Mouse (Mus musculus) retina, postnatal 1 day (tissue): ENCODE results near the gene Smg1.

Source experiments
- DNase-seq: peaks from one replicate; pipeline ENCODE4 v3.0.0-alpha.2; 2012

Smg1 gene

DNA sequence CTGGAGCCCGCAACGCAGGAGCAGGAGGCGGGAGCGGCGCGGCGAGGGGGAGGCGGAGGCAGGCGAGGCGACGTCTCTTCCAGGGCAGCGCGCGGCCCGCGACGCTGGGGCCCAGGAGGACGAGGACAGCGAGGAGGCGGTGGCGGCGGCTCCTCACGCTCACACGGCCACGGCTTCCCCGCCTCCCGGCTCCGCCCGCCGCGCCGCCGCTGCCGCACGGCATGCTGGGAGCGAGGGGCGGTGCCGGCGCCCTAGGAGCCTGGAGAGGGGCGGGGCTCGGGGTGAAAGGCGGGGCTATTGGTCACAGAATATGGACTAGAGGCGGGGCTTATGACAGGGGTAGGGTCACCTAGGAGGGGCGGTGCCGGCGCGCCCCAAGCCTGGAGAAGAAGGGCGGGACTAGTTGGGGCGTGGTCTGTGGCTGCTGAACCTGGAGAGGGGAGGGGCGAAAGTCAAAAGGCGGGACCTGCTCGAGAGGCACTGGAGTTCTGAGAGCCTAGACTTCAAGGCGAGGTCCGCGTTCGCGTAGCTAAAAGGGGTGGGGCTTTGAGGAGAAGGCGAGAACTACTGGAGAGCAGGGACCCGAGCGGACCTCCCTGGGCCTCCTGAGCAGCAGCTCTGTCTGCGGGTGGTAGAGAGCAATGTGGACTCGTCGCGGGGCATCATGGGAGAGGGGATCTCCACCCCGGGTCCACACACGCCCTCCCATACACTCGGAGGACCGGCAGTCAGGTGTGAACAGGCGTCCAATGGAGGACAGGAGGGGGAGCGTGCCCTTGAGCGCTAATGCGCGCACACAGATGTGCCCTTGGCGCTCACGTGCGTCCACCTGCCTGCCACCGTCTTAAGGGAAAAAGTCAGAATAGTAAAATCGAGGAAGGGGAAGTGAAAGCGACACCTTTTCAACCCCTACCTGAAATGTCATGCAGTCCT is at the start of gene Smg1:
TSS of gene Smg1 (minus strand) at position 218 of the 933 bp plus-strand sequence.
- DNase-seq = peak; percentile 98

DNA sequence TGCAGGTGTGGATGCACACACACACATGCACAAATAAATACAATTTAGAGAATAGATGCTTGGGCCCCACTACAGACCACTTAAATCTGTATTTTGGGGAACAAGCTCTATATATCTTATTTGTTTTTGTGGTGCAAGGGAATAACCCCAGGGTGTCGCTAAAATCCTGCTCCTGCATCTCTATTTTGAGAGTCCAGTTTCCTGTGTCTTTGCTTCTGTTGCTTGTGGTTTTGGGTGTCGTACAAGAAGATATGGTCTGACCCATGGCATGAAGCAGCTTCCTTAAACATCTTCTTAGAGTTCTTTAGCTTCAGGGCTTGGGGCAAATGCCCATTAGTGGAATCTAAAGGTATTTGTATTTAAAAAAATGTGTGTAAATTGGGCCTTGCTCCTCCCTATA is 39.7 kb upstream of the Smg1 start:
- no peak for DNase-seq

DNA sequence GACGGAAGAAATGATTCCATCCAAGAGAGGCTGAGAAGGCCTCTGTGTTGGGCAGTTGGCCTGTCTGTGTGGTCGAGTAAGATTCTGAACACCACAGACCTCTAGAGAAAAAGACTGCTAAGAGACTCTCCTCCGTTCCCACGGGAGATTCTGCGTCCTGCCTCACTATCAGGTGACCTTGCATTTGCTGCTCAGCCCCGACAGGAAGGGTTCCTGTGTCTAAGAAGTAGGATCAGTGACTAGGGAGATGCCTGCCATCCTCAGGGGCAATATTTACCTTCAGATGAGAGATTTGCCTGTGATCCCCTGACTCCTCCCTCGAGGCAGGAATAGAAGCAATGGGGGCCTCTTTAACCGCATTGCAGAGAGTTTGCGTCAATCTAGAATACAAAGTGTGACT is 39.1 kb upstream of the Smg1 start:
- DNase-seq = no peak

DNA sequence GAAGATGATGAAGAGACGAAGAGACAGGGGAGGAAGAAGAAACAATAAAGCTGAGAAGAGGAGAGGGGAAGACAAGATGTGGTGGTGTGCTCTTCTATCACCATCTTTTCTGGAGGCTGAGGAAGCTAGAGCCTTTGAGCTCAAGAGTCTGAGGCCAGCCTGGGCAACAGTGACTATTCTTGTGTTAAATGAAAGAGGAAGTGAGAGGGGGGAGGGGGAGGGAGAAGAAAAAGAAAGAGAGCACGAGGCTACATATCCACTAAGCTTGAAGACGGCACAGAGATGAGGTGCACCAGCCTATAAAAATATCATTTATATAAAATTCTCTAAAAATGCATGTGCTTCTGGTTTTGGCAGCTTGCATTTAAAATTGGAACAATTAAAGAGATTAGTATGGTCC is 36.1 kb upstream of the Smg1 start:
- no peak for DNase-seq

DNA sequence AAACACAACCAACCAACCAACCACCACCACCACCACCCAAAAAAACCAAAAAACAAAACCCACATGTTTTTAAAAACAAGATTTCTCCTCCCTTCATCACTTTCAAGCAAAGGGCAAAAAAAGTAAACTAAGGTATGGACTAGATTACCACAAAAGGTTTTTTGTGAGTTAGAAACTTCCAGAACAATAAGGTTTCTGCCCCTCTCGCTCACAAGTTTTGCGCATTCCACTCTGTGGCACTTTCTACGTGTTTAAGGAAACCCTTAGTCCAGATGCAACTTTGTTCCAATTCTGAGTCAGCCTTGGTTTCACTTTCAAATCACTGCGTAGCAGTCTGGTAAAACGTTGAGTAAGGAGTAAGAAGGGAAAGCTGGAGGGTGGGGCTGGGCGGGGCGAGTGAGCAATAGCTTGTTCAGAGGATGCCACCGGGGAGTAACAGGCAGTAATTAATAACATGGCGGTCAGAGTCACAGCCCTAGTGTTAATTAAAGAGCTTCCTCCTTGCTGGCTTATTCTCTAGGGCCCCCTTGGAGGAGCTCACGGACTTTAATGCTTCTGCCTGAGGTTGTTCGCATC is 34.0 kb upstream of the Smg1 start:
- DNase-seq = no peak

DNA sequence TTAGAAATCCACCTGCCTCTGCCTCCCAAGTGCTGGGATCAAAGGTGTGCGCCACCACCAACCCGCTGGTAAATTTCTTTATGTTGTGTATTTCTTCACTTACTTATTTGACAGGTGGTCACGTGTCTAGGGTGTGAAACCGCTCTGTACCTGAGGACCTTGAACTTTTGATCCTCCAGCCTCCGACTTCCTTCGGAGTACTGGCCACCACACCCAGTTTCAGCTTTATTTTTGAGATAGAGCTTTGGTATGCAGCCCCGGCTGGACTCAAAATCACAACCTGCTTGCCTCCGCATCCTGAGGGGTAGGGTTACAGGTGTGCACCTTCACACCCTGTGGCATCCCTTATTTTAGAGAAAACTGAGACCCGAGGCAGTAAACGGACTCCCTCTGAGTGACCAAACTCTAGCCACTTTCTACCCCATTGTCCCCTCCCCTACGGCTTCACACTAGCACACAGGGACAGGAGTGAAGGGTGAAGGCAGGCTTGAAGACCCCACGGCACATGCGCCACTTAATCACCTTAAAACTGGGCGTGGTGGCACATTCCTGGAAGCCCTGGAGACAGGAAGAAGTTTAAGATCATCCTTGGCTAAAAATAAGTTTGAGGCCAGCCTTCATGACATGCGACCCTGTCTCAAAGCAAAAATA is 33.3 kb upstream of the Smg1 start:
- DNase-seq = no peak

DNA sequence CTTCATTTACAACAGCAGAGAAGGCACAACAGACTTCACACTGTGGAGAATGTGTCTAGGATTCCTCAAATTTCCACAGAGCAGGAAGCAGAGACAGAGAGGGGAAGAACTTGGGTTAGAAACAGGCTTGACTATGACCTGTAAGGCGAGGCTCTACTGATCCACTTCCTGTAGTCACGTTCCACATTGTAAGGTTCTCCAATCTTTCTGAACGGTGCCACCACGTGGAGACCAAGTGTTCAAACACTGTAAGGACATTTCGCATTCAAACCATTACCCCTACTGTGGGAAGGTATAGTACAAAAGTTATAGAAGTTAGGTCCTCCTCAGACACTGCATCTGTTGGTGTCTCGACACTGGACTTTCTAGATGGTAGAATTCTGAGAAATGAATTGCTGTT is 31.8 kb upstream of the Smg1 start:
- no peak for DNase-seq

DNA sequence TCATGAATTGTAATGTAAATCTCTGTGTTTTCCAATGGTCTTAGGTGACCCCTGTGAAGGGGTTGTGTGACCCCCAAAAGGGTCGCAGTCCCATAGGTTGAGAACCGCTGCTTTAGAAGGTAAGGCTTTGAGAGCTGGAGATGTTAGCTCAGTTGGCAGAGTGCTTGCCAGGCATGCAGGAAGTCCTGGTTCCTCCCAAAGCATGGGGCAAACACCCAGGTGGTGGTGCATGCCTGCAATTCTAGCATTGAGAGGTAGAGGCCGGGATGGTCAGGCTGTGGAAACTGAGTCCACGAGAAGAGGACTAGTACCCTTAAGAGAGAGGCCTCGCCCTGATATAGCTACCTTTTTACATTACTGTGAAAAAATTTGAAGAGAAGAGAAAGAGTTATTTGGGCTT is 31.4 kb upstream of the Smg1 start:
- no peak for DNase-seq

DNA sequence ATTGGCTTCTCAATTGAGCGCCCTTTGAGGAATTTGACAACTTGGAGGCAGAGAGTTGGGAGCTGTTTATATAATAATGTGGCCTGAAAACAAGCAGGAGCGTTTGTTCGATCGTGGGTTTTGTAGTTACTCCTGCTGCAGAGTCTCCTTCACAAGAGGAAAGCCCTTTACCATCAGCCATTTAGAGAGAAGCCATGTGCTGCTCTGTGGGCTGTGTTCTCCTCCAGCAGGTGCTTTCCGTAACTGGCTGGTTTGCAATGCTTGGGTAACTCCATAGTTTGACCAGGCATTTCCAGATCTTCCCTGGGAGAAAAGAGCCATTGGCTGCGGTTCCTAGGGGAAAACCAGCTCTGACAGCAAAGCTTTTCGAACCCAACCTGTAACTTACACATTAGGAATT is 30.7 kb upstream of the Smg1 start:
- DNase-seq = no peak

DNA sequence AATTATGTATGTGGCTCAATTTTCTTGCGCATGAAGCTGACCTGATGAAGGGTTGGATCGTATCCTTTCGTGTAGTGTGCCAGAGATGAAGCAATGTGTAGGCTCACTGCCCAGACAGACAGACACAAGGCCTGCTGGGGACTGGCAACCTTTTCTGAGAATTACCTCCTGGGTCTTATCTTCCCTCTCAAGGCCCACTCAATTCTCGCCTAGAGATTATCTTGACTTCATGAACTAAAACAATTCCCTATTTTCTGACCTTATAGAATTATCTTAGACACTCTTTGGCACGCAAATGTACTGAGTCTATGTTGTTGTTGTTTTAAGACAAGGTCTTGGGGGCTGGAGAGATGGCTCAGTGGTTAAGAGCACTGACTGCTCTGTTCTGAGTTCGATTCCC is 22.6 kb upstream of the Smg1 start:
- no peak for DNase-seq

DNA sequence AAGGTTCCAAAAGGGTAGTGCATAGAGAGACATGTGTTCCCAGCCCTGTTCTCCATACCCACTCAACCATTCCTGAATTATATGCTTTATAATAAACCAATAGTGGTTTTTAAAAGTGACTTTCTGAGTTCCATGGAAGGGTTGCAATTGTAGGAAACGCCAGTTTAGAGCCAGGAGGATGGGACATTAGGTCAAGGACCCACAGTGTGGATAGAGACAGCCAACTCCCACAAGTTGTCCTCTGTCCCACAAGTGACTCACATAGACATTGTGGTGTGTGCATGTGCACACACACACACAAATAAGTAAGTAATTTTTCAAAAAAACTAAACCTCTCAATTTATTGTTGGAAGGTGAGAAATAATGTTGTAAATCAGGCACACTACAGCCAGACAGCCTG is 20.1 kb upstream of the Smg1 start:
- no peak for DNase-seq

DNA sequence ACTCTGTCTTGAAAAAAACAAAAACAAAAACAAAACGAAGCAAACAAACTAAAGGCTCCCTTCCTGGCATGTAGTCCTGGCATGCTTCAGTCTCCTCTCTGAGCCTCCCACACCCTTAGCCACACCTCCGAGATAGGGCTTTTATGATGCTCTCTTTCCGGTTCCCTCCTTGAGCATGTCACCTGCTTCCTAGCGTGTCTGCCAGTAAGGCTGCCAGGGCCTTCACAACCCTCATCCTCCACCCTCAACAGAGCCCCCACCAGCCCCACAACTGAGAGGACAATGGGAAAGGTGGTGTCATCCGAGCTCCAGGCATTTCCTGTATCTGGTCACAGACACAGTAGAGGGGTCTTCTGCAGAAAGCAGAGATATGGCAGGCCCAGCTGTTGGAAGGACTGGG is 18.9 kb upstream of the Smg1 start:
- no peak for DNase-seq

DNA sequence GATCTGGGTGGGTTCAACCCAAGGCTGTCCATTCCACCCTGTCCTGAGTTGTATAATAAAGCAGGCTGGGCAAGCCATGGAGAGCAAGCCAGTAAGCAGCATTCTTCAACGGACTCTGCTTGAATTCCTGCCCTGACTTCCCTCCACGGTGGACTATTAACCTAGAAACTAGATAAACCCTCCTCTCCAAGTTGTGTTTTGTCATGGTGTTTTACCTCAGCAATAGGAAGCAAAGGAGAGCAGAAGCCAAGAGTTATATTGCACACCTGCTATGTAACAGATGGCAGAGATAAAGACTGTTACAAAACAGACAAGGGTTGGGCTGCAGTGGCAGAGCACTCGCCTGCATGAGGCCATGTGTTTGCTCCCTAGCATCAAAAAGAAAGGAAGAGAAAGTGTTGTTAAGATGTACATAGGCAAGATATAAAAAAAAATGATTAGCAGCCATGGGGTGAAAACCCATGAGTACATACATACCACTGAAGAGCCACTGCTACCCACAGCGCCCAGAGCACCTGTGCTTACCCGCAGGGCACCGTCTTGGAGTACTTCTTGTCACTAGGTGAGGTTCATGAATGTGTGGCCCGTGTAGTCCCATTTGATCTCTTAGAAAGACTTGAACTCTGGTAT is 16.3 kb upstream of the Smg1 start:
- no peak for DNase-seq

DNA sequence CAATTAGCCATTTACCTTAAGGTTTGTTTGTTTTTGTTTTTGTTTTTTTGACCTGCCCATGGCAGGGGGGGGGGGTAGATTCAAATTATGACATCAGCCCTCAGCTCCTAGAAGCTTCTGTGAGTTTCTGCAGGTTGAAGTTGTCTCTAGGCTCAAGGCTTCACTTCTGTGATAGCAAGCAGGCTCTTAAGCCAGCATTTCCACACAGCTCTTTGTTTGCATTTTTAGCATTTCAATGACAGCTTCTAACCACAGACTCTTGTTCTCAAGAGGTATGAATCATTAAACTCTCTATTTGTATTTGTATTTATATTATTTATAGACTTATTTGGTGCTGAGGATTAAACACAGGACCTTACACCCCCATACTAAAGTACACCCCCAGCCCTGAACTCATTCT is 15.0 kb upstream of the Smg1 start:
- no peak for DNase-seq

DNA sequence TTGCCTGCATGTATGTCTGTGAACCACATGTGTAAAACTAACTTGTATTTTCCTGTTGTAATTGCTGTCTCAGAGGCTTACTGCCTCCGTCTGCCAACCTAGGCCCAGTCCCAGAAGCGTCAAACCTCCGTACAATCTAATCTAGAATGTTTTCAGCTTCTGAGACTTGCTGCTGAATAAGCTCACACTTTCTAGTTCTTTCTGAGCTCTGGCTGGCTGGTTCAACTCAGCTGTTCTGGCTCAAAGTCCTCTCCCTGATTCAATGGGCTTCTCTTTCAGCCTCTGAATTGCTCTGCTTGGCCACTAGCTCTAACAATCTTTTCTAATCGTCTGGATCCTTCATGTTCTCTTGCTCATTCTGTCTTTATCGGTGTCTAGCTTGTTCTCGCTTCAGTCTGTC is 13.3 kb upstream of the Smg1 start:
- DNase-seq = no peak

DNA sequence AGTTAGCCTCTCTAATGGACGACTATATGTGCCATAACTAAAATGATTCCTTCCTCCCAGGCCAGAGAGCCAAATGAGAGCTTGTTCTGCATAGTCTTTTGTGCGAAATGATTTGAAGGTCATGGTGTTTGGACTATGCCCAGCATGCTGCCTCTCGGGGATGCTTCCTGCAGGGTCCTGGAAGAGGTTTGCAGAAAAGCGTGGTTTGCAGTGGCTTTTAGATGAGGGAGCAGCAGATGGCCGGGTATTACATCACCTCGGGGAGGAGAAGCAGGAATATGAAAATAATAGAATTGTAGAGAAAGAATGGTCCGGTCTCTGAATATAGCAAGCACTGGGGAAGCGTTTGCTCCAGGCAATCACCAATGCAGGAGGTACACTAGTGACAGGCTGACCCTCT is 11.0 kb upstream of the Smg1 start:
- DNase-seq = no peak

DNA sequence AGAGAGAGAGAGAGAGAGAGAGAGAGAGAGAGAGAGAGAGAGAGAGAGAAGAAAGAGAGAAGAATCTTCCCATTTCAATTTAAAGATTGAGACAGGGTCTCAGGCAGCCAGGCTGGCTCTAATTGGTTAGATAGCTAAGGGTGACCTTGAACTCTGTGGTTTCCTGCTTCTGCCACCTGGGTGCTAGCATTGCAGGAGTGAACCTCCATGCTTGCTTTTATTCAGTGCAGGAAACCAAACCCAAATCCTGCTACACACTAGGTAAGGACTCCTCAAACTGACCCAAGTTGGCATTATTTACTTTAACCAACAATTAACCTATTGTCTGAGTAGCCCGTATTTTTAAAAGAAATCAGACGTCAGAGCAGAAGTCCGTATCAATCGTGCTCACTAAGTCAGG is 10.5 kb upstream of the Smg1 start:
- DNase-seq = no peak

DNA sequence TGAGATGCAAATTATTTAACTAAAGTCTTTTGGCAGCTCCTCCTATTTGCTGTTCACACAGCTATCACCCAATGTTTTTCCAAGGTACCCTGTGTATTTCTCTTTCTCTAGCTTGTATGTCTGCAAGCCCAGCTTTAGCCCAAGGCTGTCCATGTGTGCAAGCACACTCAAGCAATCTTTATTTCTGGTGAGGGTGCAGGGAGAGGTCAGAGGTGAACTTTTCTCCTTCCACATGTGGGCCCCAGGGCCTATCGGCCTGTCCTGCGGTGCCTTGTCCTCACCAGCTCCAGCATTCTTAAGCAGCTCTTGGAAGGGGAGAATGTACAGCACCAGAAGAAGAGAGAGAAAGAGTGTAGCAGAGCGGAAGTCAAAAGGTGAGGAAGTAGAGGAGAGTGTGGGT is 9.5 kb upstream of the Smg1 start:
- DNase-seq = no peak

DNA sequence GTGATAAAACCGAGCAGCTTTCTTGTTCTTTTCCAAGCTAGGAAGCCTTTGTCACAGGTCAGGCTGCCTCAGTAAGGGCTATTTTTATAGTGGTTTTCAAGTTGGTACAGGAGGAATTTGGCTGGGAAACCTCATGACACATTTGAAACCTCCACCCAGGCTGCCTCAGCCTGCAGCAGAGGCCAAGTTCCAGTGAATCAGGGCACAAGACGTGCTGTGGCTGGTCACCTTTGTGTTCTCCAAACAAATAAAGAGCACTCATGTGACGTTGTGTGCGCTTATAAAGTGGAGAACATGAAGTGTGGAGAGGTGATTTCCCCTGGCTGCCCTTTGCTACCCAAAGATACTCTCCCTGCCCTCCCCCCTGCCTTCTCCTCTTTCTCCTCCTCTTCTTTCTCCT is 8.9 kb upstream of the Smg1 start:
- no peak for DNase-seq

DNA sequence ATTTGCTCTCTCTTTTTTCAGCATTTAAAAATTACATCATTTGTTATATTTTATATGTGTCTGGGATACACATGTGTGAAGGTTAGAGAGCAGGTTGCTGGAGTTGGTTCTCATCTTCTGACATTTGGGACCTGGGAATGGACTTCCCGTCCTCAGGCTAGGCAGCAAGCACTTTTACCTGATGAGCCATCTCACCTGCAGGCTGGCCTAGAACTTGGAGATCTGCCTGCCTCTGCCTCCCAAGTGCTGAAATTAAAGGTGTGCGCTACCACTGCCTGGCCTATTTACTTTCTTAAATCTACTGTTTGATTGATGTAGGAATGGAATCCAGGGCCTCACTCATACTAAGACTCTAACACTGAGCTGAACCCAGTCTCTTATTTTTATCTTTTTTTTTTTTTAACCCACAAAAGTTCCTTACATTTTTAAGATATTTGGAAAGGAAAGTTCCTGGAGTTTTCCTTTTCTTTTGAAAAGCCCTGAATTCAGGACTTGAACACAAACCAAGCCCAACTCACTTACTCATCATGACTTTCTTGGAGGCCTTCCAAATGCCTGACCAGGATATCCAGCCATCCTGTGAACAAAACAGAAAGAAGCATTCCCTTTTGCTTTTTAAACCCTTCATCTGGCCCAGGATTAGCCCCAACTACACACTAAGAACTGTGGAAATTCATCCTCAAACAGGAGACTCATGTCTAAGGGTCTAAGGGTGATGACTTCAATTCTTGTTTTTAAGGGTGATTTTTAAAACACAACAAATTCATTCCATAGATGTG is 8.1 kb upstream of the Smg1 start:
- no peak for DNase-seq

DNA sequence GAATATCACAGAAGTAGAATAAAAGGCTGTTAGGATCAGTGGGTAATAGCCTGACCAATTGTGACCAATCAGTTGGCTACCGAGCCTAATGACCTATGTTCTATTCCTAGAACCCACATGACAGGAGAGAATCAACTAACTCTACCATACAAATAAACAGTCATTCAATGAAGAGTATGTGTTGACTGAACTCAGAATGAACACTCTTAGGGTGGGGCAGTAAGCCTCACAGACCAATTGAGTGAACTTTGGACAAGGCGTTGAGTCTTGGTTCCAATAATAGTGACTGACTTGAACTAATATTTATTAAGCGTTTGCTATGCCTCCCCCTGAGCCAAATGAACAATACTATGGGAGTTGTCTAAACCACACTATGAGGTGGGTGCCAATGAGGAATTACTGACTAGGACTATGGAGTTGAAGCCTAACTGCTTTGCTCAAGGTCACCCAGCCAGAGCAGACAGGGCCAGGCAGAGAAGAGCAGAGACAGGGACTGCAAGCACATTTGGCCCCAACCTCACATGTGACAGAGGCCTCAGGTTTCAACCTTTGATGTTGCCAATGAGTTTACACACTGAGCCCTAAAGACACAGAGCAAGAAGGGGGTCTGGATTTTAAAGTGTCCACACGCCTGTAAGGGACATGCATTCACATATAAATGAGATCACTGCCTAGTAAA is 7.2 kb upstream of the Smg1 start:
- no peak for DNase-seq

DNA sequence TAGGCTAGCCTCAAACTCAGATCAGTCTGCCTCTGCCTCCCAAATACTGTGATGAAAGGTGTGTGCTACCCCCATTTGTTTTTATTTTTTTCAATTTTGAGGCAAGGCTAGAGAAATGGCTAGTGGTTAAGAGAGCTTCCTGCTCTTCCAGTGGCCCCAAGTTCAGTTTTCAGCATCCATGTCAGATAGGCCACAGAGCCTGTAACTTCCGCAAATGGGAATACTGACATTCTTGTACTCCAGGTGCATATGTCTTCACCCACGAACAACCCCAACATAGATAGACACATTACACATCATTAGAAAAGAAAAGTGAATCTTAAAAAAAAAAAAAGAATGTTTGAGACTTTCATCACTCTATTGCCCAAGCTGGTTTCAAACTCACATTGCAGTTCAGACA is 6.1 kb upstream of the Smg1 start:
- DNase-seq = no peak
